Mouse (Mus musculus): ENCODE measurements around the gene Nploc4.
A peak's percentile ranks its signal among the peaks of the same experiment; 100 is the strongest.

Nploc4 gene

DNA sequence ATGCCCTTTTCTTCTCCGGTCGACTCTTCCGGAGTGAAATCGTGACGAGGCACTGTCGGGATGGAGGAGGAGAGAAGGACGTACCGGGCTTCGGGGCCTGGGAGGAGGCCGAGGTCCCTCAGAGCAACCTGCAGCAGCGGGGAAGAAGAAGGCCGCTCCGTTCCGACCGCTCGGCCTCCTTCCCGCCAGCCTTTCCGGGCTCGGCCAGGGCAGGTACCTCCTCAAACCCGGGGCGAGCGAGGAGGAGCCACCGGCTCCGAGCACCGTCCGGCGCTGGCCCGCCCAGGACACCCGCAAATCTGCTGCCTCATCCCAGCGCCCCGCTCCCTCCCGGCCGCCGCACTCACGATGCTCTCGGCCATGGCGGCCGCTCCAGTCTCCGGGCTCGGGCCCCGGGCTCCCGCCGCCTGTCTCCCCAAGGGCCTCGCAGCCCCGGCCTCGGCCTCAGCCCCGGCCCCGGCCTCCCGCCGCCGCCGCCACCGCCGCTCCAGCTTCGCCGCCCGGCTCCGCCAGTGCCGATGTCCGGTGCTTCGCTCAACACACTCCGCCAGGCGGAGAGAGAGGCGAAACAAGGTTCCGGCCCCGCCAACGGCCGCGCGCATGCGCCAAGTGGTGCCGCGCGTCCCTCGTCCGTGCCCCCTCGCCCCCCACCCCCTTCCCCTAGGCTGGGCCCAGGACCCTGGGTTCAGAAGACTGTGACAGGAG is at the start of gene Nploc4:
TSS of gene Nploc4 (minus strand) at position 557 of the 705 bp plus-strand sequence.
- DNase-seq (ENCODE audit: low spot score) = peak; percentile 73

DNA sequence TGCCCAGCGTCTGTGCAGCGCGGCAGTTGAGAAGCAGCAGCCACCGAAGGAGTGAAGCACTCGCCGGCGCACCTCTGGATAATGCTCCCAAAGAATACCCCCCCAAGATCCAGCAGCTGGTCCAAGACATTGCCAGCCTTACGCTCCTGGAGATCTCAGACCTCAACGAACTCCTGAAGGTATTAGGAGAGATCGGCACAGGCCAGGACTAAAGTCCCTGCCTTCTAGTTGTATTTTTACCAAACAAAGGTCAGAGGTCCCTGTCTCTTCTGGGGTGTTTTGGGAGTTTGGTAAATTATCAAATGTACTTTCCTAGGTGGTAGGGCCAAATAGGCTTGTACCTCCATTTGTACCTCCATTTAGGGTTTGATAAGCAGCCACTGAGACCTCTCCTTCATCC is 47.7 kb upstream of the Nploc4 start:
- no peak for DNase-seq (ENCODE audit: low spot score)

DNA sequence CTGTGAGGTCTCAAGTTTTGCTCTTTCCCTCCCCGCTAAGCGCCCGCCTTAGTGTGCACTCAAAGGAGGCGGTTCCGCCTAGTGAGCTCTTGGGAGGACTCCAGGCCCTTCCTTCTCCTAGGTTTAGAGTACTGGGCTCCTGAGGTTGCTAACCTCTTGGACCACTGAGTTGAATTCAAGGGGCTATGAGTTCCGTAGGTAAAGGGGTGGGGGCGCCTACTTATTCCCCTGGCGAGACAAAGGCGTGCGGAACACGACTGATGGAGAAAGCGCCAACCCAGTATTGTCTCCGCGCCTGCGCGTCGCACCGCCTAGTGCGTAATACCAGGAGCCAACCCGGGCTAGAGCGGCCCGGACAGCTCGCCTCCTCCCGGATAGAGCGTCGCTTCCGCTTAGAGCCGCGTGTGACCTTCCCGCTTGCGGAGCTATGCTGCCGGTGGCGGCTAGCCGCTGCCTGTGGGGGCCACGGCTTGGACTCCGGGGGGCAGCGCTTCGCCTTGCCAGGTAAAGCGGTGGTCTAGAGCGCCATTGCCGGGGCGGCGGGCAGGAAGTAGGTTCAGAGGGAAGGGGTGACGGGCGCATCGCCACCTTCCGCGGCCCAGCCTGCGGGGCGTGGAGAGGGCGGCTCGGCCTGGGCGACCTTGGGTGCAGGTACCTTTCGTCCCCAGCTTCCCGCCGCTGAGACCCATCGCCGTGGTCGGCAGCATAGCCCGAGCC is 46.9 kb upstream of the Nploc4 start, which contains the start of gene Mrpl12:
TSS of gene Mrpl12 (plus strand) at position 349 of the 717 bp plus-strand sequence.
- DNase-seq (ENCODE audit: low spot score) = peak; percentile 86

DNA sequence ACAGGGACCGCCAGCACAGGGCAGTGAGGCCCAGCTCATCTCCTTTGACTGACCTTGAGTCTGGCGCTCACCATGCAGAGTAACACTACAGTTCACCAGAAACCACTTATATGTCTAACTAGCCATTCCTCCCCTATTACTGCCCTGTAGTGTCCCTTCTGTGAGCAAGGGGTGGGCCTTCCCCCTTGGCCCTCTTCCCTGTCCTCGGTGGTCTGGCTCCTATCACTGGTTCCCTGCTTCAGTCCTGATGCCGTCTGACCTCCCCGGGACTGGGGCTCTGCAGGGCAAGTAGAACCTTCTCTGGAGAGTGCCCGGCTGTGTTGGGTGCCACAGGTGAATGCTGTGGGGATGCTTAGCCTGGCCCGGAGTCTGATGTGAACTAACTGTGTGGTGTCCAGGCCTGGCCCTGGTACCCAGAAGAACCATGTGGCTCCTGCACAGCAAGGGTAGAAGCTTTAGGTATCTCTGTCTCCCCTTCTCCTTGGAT is 46.0 kb upstream of the Nploc4 start:
- no peak for DNase-seq (ENCODE audit: low spot score)

DNA sequence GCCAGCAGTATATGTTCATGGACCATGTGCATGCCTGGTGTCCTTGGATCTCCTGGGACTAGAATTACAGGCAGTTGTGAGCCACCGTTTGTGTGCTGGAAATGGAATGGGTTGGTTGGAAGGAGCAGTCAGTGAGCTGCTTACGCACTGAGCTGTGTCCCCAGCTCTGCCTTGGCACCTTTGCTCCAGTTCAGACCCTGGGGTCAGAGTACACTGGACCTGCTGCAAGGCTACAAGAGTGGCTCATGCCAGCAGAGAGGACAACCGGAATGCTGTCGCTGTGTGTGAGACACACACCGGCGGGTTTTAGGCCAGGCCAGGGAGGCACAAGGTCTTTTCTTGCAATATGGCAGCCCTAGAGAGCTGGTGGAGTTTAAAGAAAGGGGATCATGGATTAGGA is 34.5 kb upstream of the Nploc4 start:
- no peak for DNase-seq (ENCODE audit: low spot score)

DNA sequence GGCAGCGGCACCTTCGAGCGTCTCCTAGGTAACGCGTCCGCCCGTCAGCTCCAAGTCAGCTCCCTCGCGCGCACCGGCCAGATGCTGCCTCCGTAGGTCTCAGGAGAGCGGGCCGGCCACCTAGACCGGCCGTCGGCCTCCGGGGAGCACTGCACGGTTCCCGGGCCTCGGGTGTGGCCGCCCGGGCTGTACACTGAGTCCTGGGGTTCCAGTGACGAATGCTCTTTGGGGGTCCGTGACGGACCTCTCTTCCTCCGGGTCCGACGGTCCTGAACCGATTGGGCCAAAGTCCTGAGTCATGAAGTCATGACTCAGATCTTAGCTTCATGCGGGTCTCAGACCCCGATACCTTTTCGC is 30.2 kb upstream of the Nploc4 start:
- no peak for DNase-seq (ENCODE audit: low spot score)

DNA sequence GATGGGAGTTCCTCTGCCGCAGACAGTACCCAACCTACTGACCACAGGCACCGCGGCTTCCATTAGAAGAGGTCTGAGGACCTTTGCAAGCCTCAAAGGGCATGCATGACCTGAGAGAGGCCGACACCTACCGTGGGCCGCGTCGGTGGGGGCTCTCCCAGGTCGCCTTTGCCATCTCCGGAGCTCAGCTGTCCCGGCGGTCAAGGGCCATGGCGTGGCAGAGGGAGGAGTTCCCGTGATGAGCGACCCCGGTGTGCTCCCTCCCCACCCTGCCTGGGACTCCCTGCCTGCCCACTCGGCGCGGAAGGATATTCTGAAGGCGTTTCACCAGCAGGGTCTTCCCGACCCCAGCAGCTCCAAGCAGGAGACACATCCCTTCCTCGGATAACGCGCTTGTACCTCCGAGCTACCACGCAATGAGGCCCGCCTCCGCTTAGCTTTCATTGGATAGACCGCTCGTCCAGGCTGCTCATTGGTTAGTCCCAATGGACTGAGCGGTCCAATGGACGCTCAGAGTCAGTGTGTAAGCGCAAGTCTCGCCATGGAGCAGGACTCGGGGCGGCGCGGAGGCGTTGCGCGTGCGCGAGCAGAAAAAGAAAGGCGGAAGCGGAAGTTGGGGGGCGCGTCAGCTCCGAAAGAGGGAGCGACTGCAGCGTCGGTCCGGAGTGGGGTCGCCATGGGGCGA is 29.7 kb upstream of the Nploc4 start, which contains the start of gene Arl16:
TSS of gene Arl16 (minus strand) at position 557 of the 685 bp plus-strand sequence.
- DNase-seq (ENCODE audit: low spot score) = peak; percentile 96

DNA sequence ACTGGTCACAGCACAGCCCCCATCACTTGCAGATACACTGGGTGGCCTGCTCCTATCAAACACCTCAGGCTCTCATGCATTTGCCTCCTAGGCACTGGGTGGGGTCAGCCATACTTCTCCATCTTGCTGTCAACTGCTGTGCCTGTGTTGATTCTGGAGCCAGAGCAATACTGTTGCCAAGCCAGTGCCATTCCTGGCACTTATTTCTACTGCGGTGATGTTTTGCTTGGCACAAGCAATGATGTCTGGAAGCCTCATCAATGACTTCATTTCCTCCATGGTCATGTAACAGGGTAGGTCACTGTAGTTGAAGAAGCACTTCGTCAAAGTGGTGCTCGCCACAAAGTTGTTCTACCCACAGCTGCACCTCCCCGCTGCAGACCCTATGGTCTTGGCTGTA is 28.0 kb upstream of the Nploc4 start:
- no peak for DNase-seq (ENCODE audit: low spot score)

DNA sequence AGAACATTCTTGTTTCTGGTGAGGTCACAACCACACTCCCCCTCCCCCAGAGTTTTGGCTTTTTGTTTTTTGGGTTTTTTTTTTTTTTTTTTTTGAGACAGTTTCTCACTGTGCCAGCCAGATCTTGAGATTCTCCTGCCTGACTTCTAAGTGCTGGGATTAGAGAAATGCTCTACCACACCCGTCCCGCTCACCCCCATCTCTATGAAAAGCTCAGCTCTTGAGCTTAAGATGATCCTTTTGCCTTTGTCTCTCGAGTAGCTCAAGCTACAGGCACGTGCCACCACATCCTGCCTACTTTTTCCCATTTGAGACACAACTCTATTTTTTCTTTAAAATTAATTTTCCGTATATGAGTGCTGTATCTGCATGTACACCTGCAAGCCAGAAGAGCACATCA is 26.9 kb upstream of the Nploc4 start:
- no peak for DNase-seq (ENCODE audit: low spot score)

DNA sequence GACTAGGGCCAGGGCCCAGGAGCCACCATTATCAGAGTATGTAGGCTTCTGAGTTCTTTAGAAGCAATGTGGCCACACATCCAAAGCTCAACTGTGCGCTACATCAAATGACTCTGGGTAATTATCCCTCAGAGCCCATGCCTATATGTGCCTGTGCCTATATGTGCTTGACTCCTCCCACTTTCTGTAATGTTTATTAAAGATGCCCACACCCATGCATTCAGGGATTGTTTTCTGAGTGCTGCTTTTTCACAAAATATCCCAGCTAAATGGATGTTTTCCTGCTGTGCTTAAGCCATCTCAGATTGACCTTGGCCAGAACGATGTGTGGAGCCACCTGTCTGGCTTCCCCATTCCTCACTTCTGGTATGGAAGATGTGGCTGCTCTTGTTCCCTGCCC is 26.0 kb upstream of the Nploc4 start:
- DNase-seq (ENCODE audit: low spot score) = no peak

DNA sequence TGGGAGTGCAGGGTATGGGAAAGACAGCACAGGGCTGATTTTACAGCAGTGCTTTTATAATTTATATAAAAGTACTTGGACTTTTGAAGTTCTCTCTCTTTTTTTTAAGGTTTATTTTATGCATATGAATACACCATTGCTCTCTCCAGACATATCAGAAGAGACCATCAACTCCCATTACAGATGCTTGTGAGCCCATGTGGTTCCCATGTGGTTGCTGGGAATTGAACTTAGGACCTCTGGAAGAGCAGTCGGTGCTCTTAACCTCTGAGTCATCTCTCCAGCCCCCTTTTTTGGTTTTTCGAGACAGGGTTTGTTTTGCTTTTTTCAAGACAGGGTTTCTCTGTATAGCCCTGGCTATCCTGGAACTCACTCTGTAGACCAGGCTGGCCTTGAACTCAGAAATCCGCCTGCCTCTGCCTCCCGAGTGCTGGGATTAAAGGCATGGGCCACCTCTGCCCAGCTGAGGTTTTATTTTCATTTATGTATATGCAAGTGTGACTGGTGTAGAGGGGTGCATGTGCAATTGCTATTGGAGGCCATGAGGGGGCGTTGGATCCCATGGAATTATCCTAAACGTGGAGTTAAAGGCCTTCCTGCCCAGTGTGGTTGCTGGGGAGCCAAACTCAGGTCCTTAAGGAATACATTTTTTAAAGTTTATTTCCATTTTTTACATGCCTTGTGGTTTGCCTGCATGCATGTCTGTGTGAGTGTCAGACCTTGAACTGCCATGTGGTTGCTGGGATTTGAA is 21.5 kb upstream of the Nploc4 start:
- DNase-seq (ENCODE audit: low spot score) = no peak

DNA sequence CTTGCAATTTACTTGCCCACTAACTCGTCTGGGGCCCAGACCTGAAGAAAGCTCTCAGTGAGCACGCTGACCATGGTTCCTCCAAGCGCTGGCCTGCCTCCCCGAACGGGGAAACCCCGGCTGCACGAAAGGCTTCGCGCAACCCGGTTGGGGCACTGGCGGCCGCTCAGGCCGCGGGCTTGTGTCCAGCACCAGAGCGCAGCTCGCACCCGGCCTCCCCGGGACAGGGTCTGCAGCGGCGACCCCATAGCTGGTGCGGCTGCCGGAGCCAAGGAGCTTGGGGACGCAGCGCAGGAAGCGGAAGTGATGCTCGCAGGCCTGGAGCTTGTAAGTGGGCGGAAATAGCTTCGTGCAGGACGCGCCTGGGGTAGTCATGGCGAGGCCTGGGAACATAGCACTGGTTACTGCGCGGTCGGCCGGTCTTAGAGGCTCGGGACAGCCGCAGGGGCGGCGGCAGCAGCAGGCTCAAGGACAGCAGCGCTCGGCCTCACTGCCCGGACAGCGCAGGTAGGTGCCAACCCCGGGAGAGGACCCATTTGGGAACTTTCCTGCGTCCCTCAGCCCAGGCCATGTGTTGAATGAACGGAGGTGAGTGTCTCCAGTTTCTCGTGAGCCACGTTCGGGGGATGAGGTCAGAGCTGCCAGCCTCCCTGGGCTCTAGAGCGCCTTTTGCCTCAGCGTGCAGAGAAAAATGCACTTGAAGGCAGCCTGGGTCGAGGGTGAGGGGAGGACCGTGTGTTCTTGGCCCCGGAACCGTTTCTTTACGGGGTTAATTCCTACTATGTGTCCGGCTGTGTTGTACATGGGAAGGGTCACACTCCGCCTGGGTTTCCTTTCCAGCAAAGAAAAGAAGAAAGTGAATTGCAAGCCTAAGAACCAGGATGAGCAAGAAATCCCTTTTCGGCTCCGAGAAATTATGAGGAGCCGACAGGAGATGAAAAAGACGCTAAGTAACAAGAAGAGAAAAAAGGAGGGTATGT is 20.6 kb upstream of the Nploc4 start, which contains the start of the genes Oxld1 and Ccdc137:
TSS of gene Oxld1 (minus strand) at position 297 of the 980 bp plus-strand sequence.
TSS of gene Ccdc137 (plus strand) at position 344 of the 980 bp plus-strand sequence.
- peak; percentile 77 for DNase-seq (ENCODE audit: low spot score)

DNA sequence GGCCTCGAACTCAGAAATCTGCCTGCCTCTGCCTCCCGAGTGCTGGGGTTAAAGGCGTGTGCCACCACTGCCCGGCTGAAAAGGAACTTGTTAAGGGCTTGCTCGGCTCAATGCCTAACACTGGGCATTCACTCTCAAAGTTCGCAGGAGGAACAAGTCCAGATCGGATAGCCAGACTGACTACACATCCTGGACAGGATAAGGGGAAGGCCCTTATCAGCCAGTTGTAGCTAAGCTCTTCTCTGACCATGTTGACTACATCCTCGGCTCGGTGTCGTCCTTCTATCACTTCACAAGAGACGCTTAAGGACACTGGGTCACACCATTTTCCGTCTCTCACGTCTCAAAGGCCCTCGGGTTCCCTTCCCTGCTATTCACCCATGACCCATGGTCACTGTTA is 19.9 kb upstream of the Nploc4 start:
- DNase-seq (ENCODE audit: low spot score) = peak; percentile 48

DNA sequence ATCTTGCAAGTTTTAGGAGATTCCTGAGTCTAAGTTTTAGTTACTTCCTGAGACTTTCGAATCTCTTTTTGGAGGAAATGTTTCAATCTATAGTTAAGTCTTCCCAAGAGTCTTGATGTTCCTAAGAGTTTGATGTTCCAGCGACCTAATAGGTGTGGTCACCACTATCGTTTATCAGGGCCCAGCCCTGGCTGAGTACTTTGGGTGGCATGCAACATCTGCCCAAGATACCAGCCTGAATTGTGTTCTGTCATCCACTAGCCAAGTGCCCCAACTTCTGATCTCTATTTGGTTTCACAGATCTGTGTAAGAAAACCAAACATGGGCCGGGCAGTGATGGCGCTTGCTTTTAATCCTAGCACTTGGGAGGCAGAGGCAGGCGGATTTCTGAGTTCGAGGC is 17.9 kb upstream of the Nploc4 start:
- DNase-seq (ENCODE audit: low spot score) = peak; percentile 45

DNA sequence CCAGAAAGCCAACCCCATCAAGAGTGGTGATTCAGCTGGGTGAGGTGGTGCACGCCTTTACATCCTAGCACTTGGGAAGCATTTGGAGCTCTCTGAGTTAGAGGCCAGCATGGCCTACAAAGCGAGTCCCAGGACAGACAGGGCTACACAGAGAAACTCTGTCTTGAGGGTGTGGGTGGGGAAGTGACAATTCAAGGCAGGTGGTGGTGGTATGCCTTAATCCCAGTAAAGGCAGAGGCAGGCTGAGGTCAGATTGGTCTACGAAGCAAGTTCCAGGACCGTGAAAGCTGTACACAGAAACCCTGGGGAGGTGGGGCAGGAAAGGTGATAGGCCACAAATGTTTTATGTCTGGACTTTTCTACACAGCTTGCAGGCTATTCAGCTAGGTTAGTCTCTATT is 17.5 kb upstream of the Nploc4 start:
- DNase-seq (ENCODE audit: low spot score) = no peak

DNA sequence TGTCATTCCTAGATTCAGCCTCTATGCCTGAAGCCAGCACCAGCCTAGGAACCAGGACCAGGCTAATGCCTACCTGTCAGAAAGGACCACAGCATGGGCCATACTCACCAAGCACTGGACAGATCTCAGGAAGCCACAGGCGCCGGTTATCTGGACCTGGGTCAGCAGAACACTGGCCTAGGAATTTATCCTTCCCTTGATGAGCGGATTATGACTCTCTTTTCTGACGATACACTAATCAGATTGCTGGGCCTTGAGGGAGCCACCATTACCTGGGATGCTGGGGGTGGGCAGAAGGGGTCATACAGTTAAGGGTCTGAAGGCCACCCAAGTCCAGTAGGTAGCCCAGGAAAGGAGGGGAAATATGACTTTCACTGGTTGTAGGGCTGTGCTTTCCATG is 15.8 kb upstream of the Nploc4 start, which contains the start of gene Pde6g:
TSS of gene Pde6g (minus strand) at position 195 of the 400 bp plus-strand sequence.
- DNase-seq (ENCODE audit: low spot score) = no peak

DNA sequence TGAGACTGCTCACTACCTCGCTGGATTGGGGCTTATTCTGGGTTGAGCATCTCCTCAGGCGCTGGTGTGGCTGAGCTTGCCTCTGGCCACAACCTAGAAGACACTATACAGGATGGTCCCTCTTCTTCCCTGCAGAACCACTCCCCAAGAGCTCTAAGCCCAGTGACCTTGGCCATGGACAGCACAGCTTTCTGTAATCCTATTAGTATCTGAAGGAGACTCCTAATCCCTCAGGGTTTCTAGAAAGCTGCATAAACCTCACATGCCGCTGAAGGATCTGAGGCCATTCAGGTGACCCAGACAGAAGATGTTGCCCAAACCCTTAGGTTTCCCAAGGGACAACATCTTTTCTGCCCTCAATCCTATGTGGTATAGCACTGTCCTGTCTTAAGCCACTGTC is 14.7 kb upstream of the Nploc4 start:
- no peak for DNase-seq (ENCODE audit: low spot score)

DNA sequence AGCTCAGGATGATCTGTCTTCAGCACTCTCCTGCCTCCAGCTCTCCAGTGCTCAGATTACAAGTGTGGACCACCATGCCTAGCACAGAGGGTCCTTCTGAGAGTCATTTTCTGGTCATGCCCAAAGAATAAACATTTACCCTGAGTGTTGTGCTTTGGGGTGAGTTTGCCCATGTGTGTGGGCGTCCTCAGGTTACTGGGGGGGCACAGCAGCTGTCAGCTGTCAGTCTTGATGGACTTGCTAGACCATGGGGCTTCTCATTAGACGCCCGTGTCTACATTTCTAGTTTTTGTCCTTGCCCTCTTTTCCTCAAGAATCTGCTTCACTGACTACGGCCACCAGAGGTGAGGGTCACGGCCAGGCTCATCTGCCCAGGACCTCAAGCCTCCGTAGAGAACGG is 9.7 kb upstream of the Nploc4 start:
- no peak for DNase-seq (ENCODE audit: low spot score)

DNA sequence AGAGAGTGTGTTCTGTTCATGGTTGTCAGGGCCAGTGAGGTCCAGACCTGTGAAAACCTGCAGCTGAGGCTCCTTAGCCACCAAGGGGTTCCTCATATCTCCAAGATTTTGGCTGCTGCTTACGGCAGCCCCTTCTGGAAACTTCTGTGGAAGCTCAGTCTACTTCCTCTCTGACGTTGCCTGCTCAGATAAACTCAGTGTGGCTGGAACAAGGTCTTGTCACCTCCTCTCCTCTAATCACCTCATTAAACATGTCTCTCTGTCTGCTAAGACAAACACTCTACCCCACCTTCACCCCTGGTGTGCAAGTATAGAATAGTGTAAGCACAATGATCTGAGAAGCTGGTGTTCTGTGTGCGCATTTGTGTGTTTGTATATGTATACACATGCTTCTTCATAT is 8.0 kb upstream of the Nploc4 start:
- DNase-seq (ENCODE audit: low spot score) = no peak

DNA sequence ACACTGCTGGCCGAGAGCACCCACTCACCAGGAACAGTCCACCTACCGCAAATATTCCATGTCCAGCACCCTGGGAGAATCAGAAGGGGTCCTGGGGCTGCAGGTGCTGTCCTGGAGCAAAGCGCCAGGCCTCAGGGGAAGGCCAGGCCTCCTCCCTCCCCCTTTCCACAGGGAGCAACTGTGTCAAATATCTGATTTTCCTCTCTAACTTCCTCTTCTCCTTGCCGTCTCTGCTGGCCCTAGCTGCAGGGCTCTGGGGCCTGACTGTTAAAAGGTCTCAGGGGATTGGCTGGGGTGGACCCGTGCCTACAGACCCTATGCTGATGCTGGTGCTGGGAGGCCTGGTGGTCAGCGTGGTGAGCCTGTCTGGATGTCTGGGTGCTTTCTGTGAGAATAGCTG is 6.6 kb upstream of the Nploc4 start:
- DNase-seq (ENCODE audit: low spot score) = no peak

All from c-Kit-positive CD71-positive TER-119-positive erythroid progenitor cells, embryonic 14.5 days (primary cell).